Mouse (Mus musculus): ENCODE measurements around the gene Eif5b.

DNA sequence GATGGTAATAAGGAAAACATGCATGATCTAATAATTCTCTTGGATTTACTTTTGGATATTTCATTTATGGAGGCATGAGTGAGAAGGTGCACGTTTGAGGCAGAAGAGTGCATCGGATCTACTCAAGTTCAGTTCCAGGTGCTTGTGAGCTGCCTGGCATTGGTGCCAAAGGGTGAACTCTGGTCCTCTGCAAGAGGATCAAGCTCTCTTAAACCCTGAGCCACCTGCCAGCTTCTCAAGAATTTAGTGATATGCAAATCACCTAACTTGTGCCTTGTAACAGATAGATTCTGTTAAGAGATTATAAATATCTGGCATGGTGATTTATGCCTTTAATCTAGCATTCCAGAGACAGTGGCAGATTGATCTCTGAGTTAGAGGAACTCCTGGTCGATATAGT lies 5.2 kb downstream of the Eif5b start:
- TF ChIP-seq POLR2A (IDR thresholded peaks at IDR 0.05; ENCODE audit: extremely low read depth, insufficient read depth, low read length) (no peak), CTCF (IDR thresholded peaks at IDR 0.05; ENCODE audit: low read depth, low read length) (no peak)

Data from liver, adult 2 months (tissue).